Mouse (Mus musculus) spleen, adult 2 months (tissue): ENCODE results near the gene Kcne1. TPM values are rescaled to one million over a fixed set of nuclear protein-coding genes. Genes with fewer than 3 reads are reported as not detected.

ENCODE experiments used
- DNase-seq, 2 experiments: peaks; one replicate each; pipeline versions ENCODE4 v3.0.0 to v3.0.0-alpha.2; 2012 to 2021; ENCODE audit warnings: low spot score in 2 of 2, low read depth in 1 of 2
- H3K27ac ChIP-seq: fragments of 200-500 bp; 2 replicates; pipeline ENCODE4 v1.5.1; 2012; ENCODE audit warnings: low read length, inconsistent platforms; ENCODE audit not compliant: insufficient read depth
- H3K27me3 ChIP-seq: fragments of 200-500 bp; 2 replicates; pipeline ENCODE4 v1.6.1; 2012; ENCODE audit warnings: mild to moderate bottlenecking, moderate library complexity, low read length, inconsistent platforms; ENCODE audit not compliant: control insufficient read depth, insufficient read depth
- H3K36me3 ChIP-seq: fragments of 200-500 bp; 2 replicates; pipeline ENCODE4 v1.6.1; 2012; ENCODE audit warnings: mild to moderate bottlenecking, low read length, inconsistent platforms; ENCODE audit not compliant: control insufficient read depth, insufficient read depth
- H3K4me1 ChIP-seq: fragments of 200-500 bp; 2 replicates; pipeline ENCODE4 v1.6.1; 2011; ENCODE audit warnings: inconsistent platforms; ENCODE audit not compliant: control insufficient read depth, insufficient read depth, insufficient read length
- H3K4me3 ChIP-seq: fragments of 200-500 bp; 2 replicates; pipeline ENCODE4 v1.5.1; 2011; ENCODE audit warnings: mild to moderate bottlenecking, inconsistent platforms; ENCODE audit not compliant: insufficient read depth, insufficient read length; ENCODE audit errors: extremely low read depth
- CTCF ChIP-seq: fragments of 200-500 bp; IDR thresholded peaks from 2 replicates; pipeline ENCODE4 v1.5.1; 2011; ENCODE audit warnings: mild to moderate bottlenecking, inconsistent platforms; ENCODE audit not compliant: insufficient read depth, insufficient read length, insufficient replicate concordance; ENCODE audit errors: extremely low read depth
- POLR2A ChIP-seq: fragments of 200-500 bp; IDR thresholded peaks from 2 replicates; pipeline ENCODE4 v1.6.1; 2011; ENCODE audit warnings: low read depth, low read length, inconsistent platforms
- WGBS: fragments of 180-500 bp; shearing (Covaris S2); methylation state at CpG from one replicate; pipeline ENCODE4 v1.1.7; 2018; 5-methylcytosine and 5-hydroxymethylcytosine counted together
- polyA plus RNA-seq: library from polyadenylated mRNA; depleted of rRNA; stranded (reverse); fragments of >200 nt; gene quantifications from 2 replicates; pipeline ENCODE4 v1.2.3, GENCODE M21; 2012; rRNA removed

Kcne1 gene
- not detected in 2 replicates for polyA plus RNA-seq

DNA sequence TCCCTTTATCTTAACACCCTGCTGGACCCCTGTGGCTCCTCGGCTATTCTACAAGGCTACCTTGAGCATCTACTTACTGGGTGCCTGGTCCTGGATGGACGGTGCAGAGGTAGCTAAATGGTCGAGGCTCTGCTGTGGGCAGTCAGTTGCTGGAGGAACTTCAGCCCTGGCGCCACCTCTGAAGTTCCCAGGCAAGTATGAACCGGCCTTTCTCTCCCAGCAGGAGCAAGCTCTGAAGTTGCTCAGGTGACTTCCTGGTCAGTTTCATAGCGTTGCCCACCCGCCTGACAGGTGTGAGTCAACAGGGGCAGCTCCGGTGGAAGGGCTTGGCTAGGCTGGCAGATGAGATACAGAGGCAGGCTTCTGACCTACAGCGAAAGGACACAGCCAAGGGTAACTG is at the start of gene Kcne1:
TSS of gene Kcne1 (minus strand) at position 240 of the 400 bp plus-strand sequence.
- WGBS: 71% methylated on average over 9 of the region's 9 CpGs
- no peak for DNase-seq
- no peaks in the 10 kb centered on the region for H3K4me1 ChIP-seq
- H3K36me3 ChIP-seq: no peaks in the 10 kb centered on the region
- TF ChIP-seq CTCF (no peak), POLR2A (no peak)
- H3K4me3 ChIP-seq: no peak within 1 kb of the TSS
- no peaks in the 10 kb centered on the region for H3K27me3 ChIP-seq
- H3K27ac ChIP-seq: no peak within 1 kb of the TSS

- DNase-seq: no peak
- H3K27ac ChIP-seq: no peak overlapping the region
- H3K4me1 ChIP-seq: peaks cover 3% of the 10 kb centered on the region; the same call in 1 of the 2 replicates
- TF ChIP-seq CTCF (no peak), POLR2A (no peak)
- H3K27me3 ChIP-seq: no peaks in the 10 kb centered on the region
- H3K4me3 ChIP-seq: no peak overlapping the region
- H3K36me3 ChIP-seq: no peaks in the 10 kb centered on the region
- WGBS: 88% methylated on average over 2 of the region's 2 CpGs
Measured at GRCm38 (mm10) chr16:92407883-92408282, 48.6 kb upstream of the Kcne1 start.

DNA sequence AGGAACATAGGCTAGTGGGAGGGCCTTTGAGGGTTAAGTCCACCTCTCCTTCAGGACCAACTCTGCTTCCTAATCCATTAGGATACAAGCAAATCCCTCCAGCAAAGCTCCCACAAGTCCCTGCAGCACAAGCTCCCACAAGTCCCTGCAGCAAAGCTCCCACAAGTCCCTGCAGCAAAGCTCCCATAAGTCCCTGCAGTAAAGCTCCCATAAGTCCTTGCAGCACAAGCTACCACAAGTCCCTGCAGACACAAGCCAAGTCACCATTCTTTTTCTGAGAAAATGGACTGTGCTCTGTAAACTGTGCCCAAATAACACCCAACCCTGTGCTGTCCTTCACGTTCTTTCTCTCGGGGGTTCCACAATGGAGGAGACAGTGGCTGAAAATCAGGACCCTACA is 44.9 kb upstream of the Kcne1 start:
- no peak overlapping the region for H3K4me3 ChIP-seq
- WGBS: 90% methylated on average over 2 of the region's 2 CpGs
- no peak for TF ChIP-seq POLR2A
- TF ChIP-seq CTCF: no peak
- H3K27me3 ChIP-seq: no peaks in the 10 kb centered on the region
- no peak overlapping the region for H3K27ac ChIP-seq
- DNase-seq: no peak
- H3K36me3 ChIP-seq: no peaks in the 10 kb centered on the region
- H3K4me1 ChIP-seq: no peaks in the 10 kb centered on the region; the same call in 1 of the 2 replicates

DNA sequence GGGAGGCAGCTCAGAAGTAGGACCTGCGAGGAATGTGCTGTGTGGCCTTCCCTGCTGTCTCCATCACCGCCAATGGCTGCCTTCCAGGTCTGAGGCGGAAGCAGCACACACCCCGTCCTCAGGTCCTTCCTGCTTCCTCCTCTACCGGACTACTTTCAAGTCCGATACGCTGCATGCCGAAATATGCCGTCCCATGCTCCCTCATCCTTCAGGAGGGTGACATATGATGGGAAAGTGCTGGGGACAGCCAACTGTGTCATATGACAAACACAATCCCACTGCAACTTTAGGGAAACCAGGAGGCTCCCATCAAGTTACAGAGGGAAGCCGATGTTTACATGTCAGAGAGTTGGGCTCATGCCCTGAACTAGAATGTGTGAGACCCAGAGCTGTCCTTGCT is 43.8 kb upstream of the Kcne1 start:
- Histone ChIP-seq H3K27me3 (no peaks in the 10 kb centered on the region), H3K27ac (no peak overlapping the region), H3K4me1 (no peaks in the 10 kb centered on the region; the same call in 1 of the 2 replicates), H3K36me3 (no peaks in the 10 kb centered on the region), H3K4me3 (no peak overlapping the region)
- DNase-seq: no peak
- TF ChIP-seq CTCF (no peak), POLR2A (no peak)
- 85% methylated on average over 10 of the region's 10 CpGs for WGBS

GRCm38 (mm10) chr16:92402216-92402615 is 42.9 kb upstream of the Kcne1 start:
- 79% methylated on average over 8 of the region's 8 CpGs for WGBS
- Histone ChIP-seq H3K27ac (no peak overlapping the region), H3K4me1 (no peaks in the 10 kb centered on the region; the same call in 1 of the 2 replicates), H3K4me3 (no peak overlapping the region), H3K27me3 (no peaks in the 10 kb centered on the region), H3K36me3 (no peaks in the 10 kb centered on the region)
- no peak for TF ChIP-seq CTCF
- TF ChIP-seq POLR2A: no peak
- no peak for DNase-seq

- no peaks in the 10 kb centered on the region; the same call in 1 of the 2 replicates for H3K4me1 ChIP-seq
- H3K4me3 ChIP-seq: no peak overlapping the region
- 82% methylated on average over 10 of the region's 10 CpGs for WGBS
- no peak for TF ChIP-seq CTCF
- TF ChIP-seq POLR2A: no peak
- DNase-seq: no peak
- peaks cover 5% of the 10 kb centered on the region for H3K36me3 ChIP-seq
- no peak overlapping the region for H3K27ac ChIP-seq
- H3K27me3 ChIP-seq: no peaks in the 10 kb centered on the region
Measured at GRCm38 (mm10) chr16:92401206-92401605, 41.9 kb upstream of the Kcne1 start.

DNA sequence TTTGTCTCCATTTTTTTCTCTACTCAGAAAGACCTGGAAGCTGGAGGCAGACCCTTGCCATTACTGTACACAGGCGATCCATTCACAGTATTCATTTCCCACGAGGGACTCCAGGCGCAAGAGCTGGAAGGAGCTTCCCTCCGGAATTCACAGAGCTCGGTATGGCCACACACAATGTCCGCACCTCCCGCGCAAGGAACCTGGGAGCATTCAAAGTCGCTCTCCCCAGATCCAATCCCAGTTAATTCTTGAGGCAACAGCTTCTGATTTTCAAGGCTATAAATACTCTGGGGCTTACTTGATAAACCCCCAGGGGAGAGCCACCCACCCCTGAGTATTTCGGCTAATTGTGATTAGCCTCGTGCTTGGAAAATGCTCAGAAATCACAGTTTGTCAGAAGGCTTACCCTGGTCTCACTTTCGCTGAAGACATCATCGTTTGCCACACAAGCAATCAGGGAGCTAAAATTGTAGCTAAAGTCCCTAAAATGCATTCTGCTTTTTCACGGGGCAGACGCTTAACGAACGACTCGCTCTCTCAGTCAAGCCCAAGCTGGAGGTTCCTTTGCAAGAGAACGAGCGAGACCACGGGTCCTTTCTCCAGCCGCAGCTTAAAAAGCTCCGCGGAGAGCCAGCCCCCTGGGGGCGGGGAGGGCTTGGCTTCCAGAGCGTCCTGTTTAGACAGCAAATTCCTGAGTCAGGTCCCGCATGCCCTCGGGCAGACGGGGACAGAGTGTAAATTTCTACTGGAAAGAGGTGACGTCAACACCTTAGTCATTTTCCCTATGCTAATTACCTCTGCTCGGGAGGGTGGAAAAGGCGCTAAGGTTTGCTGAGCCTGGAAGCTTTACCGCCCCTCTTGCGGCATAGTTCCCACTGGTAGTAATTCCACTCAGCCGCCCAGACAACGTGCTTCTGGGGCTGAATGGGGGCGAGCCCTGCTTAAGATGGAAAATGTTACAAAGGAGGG is 40.5 kb upstream of the Kcne1 start:
- no peak for DNase-seq
- no peak overlapping the region for H3K27ac ChIP-seq
- TF ChIP-seq CTCF (no peak), POLR2A (no peak; the same call in 1 of the 2 replicates)
- no peaks in the 10 kb centered on the region; the same call in 1 of the 2 replicates for H3K4me1 ChIP-seq
- WGBS: 6% methylated on average over 37 of the region's 37 CpGs
- H3K27me3 ChIP-seq: no peaks in the 10 kb centered on the region
- peaks cover 6% of the 10 kb centered on the region for H3K36me3 ChIP-seq
- H3K4me3 ChIP-seq: peak overlapping the region; percentile 10; the same call in 1 of the 2 replicates
